Mouse (Mus musculus): ENCODE results near the gene Slc52a3. TPM values are rescaled to one million over a fixed set of nuclear protein-coding genes. Genes with fewer than 3 reads are reported as not detected.
A peak's percentile ranks its signal among the peaks of the same experiment; 100 is the strongest.
"Not testable (repeated sequence)": the region's sequence is repeated elsewhere in the genome, so short reads cannot be mapped to it uniquely, and the experiment has no call there.

The Slc52a3 gene
- polyA plus RNA-seq, 1 experiment, result 274 TPM

DNA sequence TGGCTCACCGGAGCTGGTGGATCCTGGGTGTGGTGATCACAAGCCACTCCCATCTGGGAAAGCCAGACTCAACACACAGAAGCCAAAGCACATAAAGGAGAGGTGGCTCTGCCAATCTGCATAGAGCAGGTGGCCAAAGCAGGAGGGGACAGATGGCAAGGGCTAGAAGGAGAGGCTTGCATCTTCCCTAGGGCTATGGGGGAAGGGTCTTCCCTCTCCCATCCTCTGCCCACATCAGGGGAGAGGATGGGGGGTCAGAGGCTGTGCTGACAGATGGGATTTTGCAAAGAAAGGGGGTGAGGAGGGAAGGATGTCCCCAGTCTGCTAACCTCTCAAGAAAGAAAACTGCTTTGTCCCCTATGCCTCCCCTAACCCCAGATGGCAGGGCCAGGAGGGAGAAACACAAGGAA lies 5.3 kb upstream of the Slc52a3 start:
- Histone ChIP-seq H3K4me3 (ENCODE audit: low read depth, low read length) (no peak overlapping the region), H3K36me3 (ENCODE audit: control insufficient read depth, insufficient read depth, low read length) (no peaks in the 10 kb centered on the region), H3K27me3 (ENCODE audit: control insufficient read depth, insufficient read depth, low read length) (no peaks in the 10 kb centered on the region), H3K4me1 (ENCODE audit: control insufficient read depth, insufficient read depth, insufficient read length, low read length) (peaks cover 8% of the 10 kb centered on the region; the same call in 1 of the 2 replicates), H3K27ac (ENCODE audit: insufficient read depth, low read depth, low read length) (no peak overlapping the region)
- WGBS, result 10% methylated on average over 1 of the region's 1 CpGs
- no peak for TF ChIP-seq POLR2A (IDR thresholded peaks at IDR 0.05; ENCODE audit: low read depth, low read length)
- TF ChIP-seq CTCF (IDR thresholded peaks at IDR 0.05; ENCODE audit: extremely low read depth, insufficient read length, insufficient replicate concordance, low read depth, low read length), result no peak

DNA sequence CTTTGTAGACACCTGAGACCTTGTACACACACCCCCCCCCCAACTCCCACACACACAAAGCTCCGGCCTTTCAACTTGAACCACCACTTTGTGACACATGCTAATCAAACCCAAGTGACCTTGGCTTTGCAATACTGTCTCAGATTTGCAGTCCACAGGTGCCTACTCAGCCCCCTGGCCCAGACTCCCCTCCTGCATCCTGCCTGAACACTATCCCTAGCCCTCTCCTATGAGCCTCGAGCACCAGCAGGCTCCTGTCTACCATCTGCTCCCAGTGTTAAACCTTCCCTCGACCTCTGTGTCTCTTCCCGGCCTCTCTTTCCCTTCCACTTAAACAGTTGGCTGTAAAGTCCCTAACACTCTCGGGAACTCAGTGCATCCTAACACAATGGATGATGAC lies 4.9 kb upstream of the Slc52a3 start:
- H3K4me1 ChIP-seq (ENCODE audit: control insufficient read depth, insufficient read depth, insufficient read length, low read length), result peaks cover 10% of the 10 kb centered on the region; the same call in 1 of the 2 replicates
- 50% methylated on average over 5 of the region's 5 CpGs for WGBS
- TF ChIP-seq POLR2A (IDR thresholded peaks at IDR 0.05; ENCODE audit: low read depth, low read length), result no peak
- TF ChIP-seq CTCF (IDR thresholded peaks at IDR 0.05; ENCODE audit: extremely low read depth, insufficient read length, insufficient replicate concordance, low read depth, low read length), result no peak
- no peak overlapping the region for H3K27ac ChIP-seq (ENCODE audit: insufficient read depth, low read depth, low read length)
- no peak overlapping the region for H3K4me3 ChIP-seq (ENCODE audit: low read depth, low read length)
- H3K27me3 ChIP-seq (ENCODE audit: control insufficient read depth, insufficient read depth, low read length), result no peaks in the 10 kb centered on the region
- no peaks in the 10 kb centered on the region for H3K36me3 ChIP-seq (ENCODE audit: control insufficient read depth, insufficient read depth, low read length)

GRCm38 (mm10) chr2:151994350-151995122 lies 1.8 kb upstream of the Slc52a3 start:
- no peaks in the 10 kb centered on the region for H3K36me3 ChIP-seq (ENCODE audit: control insufficient read depth, insufficient read depth, low read length)
- WGBS, result 16% methylated on average over 22 of the region's 22 CpGs
- H3K4me1 ChIP-seq (ENCODE audit: control insufficient read depth, insufficient read depth, insufficient read length, low read length), result peaks cover 23% of the 10 kb centered on the region; the same call in 1 of the 2 replicates
- TF ChIP-seq POLR2A (IDR thresholded peaks at IDR 0.05; ENCODE audit: low read depth, low read length) (0 out of 2 replicates have a peak, but pooled peaks have one; percentile 11), CTCF (IDR thresholded peaks at IDR 0.05; ENCODE audit: extremely low read depth, insufficient read length, insufficient replicate concordance, low read depth, low read length) (peak; percentile 95)
- no peak overlapping the region for H3K27ac ChIP-seq (ENCODE audit: insufficient read depth, low read depth, low read length)
- no peaks in the 10 kb centered on the region for H3K27me3 ChIP-seq (ENCODE audit: control insufficient read depth, insufficient read depth, low read length)
- peak overlapping the region; percentile 18 for H3K4me3 ChIP-seq (ENCODE audit: low read depth, low read length)

DNA sequence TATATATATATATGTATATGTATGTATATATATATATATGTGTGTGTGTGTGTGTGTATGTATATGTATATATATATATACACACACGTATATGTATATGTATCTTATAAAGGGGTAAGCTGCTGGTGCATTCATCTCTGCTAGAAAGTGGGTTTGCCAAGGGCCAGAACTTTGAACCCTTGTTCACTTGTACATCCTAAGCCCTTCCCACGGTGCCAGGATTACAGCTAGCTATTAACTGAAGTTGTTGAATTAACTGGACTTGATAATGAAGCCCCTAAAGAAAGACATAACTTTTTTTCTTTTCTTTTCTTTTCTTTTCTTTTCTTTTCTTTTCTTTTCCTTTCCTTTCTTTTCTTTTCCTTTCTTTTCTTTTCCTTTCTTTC lies 872 bp downstream of the Slc52a3 start:
- H3K27me3 ChIP-seq (ENCODE audit: control insufficient read depth, insufficient read depth, low read length); H3K27ac ChIP-seq (ENCODE audit: insufficient read depth, low read depth, low read length); H3K4me3 ChIP-seq (ENCODE audit: low read depth, low read length); H3K36me3 ChIP-seq (ENCODE audit: control insufficient read depth, insufficient read depth, low read length): not testable (repeated sequence)
- WGBS, result 22% methylated on average over 2 of the region's 2 CpGs
- H3K4me1 ChIP-seq (ENCODE audit: control insufficient read depth, insufficient read depth, insufficient read length, low read length), result peaks cover 40% of the 10 kb centered on the region; the same call in 1 of the 2 replicates

GRCm38 (mm10) chr2:151997776-151998504 lies 1.6 kb downstream of the Slc52a3 start:
- no peaks in the 10 kb centered on the region for H3K27me3 ChIP-seq (ENCODE audit: control insufficient read depth, insufficient read depth, low read length)
- peaks cover 40% of the 10 kb centered on the region; the same call in 1 of the 2 replicates for H3K4me1 ChIP-seq (ENCODE audit: control insufficient read depth, insufficient read depth, insufficient read length, low read length)
- WGBS, result 53% methylated on average over 8 of the region's 8 CpGs
- H3K36me3 ChIP-seq (ENCODE audit: control insufficient read depth, insufficient read depth, low read length), result no peaks in the 10 kb centered on the region
- H3K27ac ChIP-seq (ENCODE audit: insufficient read depth, low read depth, low read length), result 0 out of 2 replicates have a peak overlapping the region, but pooled peaks have one; percentile 11
- TF ChIP-seq CTCF (IDR thresholded peaks at IDR 0.05; ENCODE audit: extremely low read depth, insufficient read length, insufficient replicate concordance, low read depth, low read length) (no peak), POLR2A (IDR thresholded peaks at IDR 0.05; ENCODE audit: low read depth, low read length) (no peak)
- no peak overlapping the region for H3K4me3 ChIP-seq (ENCODE audit: low read depth, low read length)

- Histone ChIP-seq H3K4me1 (ENCODE audit: control insufficient read depth, insufficient read depth, insufficient read length, low read length) (peaks cover 43% of the 10 kb centered on the region; the same call in 1 of the 2 replicates), H3K4me3 (ENCODE audit: low read depth, low read length) (no peak overlapping the region), H3K27ac (ENCODE audit: insufficient read depth, low read depth, low read length) (no peak overlapping the region), H3K27me3 (ENCODE audit: control insufficient read depth, insufficient read depth, low read length) (no peaks in the 10 kb centered on the region), H3K36me3 (ENCODE audit: control insufficient read depth, insufficient read depth, low read length) (no peaks in the 10 kb centered on the region)
- no peak for TF ChIP-seq POLR2A (IDR thresholded peaks at IDR 0.05; ENCODE audit: low read depth, low read length)
- TF ChIP-seq CTCF (IDR thresholded peaks at IDR 0.05; ENCODE audit: extremely low read depth, insufficient read length, insufficient replicate concordance, low read depth, low read length), result no peak
- 80% methylated on average over 9 of the region's 9 CpGs for WGBS
Measured at GRCm38 (mm10) chr2:151998505-151998899, 2.2 kb downstream of the Slc52a3 start.

GRCm38 (mm10) chr2:151998932-151999331 lies 2.6 kb downstream of the Slc52a3 start:
- TF ChIP-seq CTCF (IDR thresholded peaks at IDR 0.05; ENCODE audit: extremely low read depth, insufficient read length, insufficient replicate concordance, low read depth, low read length), result no peak
- TF ChIP-seq POLR2A (IDR thresholded peaks at IDR 0.05; ENCODE audit: low read depth, low read length), result no peak
- Histone ChIP-seq H3K27ac (ENCODE audit: insufficient read depth, low read depth, low read length) (no peak overlapping the region), H3K27me3 (ENCODE audit: control insufficient read depth, insufficient read depth, low read length) (no peaks in the 10 kb centered on the region), H3K4me3 (ENCODE audit: low read depth, low read length) (no peak overlapping the region), H3K36me3 (ENCODE audit: control insufficient read depth, insufficient read depth, low read length) (peaks cover under 1% of the 10 kb centered on the region; the same call in 1 of the 2 replicates), H3K4me1 (ENCODE audit: control insufficient read depth, insufficient read depth, insufficient read length, low read length) (peaks cover 43% of the 10 kb centered on the region)
- WGBS, result 75% methylated on average over 4 of the region's 4 CpGs
